19 mouse cellular contexts compared by ENCODE assay signal in the genomic region with DNA sequence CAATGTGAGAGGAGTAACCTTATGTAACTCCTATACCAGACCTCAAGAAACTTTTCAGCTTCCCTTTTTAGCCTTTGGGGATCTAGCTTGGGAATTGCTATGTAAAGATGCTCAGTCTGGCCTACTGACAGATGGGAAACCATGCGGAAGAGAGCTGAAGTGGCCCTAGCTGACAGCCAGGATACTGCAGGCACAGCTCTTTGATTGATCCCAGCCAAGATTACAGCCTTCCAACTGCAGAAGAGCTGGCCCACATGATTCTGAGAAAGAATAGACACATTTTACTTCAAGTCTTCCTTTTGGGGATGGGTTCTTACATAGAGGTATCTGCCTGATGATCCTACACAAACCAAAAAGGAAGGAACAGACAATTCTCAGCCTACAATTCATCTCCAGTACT.
A peak's percentile ranks its signal among the peaks of the same experiment; 100 is the strongest.
DNase-seq lines count a peak whose midpoint lies in the region; ATAC-seq and TF ChIP-seq lines count a peak whose summit lies in the region.
"Had no signal": no experiment of that assay in that cellular context is flagged by ENCODE, and none has a peak within 500 bp of the region (broad histone marks: within the 10 kb centered on the region; RNA-seq: fewer than 3 reads in every experiment).

No protein-coding gene starts in this region.

- no peak for DNase-seq in frontal cortex, postnatal 14 days (ENCODE audit: low spot score in 2 of 2)
- DNase-seq in liver, embryonic 14.5 days (ENCODE audit: low read depth in 3 of 3, low spot score in 3 of 3) = no peak
- no peak for DNase-seq in liver, postnatal 0 days
- DNase-seq in cerebellum, adult 2 months = peak; percentile 49 to 75
- DNase-seq in left cerebral cortex, postnatal 4 days = peak; percentile 33
- DNase-seq in embryo, embryonic 10.5 days (ENCODE audit: low spot score) = no peak
- DNase-seq in ovary, postnatal 10 days (ENCODE audit: low spot score) = no peak
- DNase-seq: adrenal gland, postnatal 36 days; gastrocnemius, postnatal 36 days; lung, postnatal 14 days; right cerebral cortex, postnatal 25 days; thymus, postnatal 25 days had no signal

- intact Hi-C loops in left cerebral cortex, postnatal 4 days (cut with DNase I) = no loop called here

- H3K9me3 ChIP-seq in liver, embryonic 14.5 days (ENCODE audit: control insufficient read depth, low read length) = no peaks in the 10 kb centered on the region
- no peaks in the 10 kb centered on the region for H3K9me3 ChIP-seq in liver, postnatal 0 days (ENCODE audit: low read length)
- H3K9me3 ChIP-seq: heart, embryonic 13.5 days; hindbrain, embryonic 12.5 days; kidney, embryonic 15.5 days; midbrain, embryonic 15.5 days; neural tube, embryonic 13.5 days had no signal

- H3K27me3 ChIP-seq in liver, embryonic 14.5 days (ENCODE audit: control insufficient read depth, insufficient read depth, low read length) = no peaks in the 10 kb centered on the region
- no peaks in the 10 kb centered on the region for H3K27me3 ChIP-seq in liver, postnatal 0 days (ENCODE audit: insufficient read depth, low read length)
- no peaks in the 10 kb centered on the region for H3K27me3 ChIP-seq in cerebellum, adult 2 months (ENCODE audit: control insufficient read depth, insufficient read depth, low read length)
- H3K27me3 ChIP-seq: heart, embryonic 13.5 days; hindbrain, embryonic 12.5 days; kidney, embryonic 15.5 days; midbrain, embryonic 15.5 days; neural tube, embryonic 13.5 days had no signal

- no peaks in the 10 kb centered on the region for H3K36me3 ChIP-seq in liver, embryonic 14.5 days (replicated peaks; ENCODE audit: control insufficient read depth, insufficient read depth, low read depth)
- H3K36me3 ChIP-seq in liver, postnatal 0 days (replicated peaks; ENCODE audit: insufficient read depth, low read length) = no peaks in the 10 kb centered on the region
- H3K36me3 ChIP-seq: heart, embryonic 13.5 days; hindbrain, embryonic 12.5 days; kidney, embryonic 15.5 days; midbrain, embryonic 15.5 days; neural tube, embryonic 13.5 days had no signal

- peak; percentile 97 for ATAC-seq in frontal cortex, adult (ENCODE audit: low TSS enrichment)
- ATAC-seq in liver, embryonic 14.5 days (ENCODE audit: insufficient read depth) = no peak
- ATAC-seq in liver, postnatal 0 days = no peak
- ATAC-seq: midbrain, embryonic 15.5 days had no signal

- H3K9ac ChIP-seq in liver, embryonic 14.5 days (replicated peaks) = no peak overlapping the region
- no peak overlapping the region for H3K9ac ChIP-seq in liver, postnatal 0 days (replicated peaks)
- H3K9ac ChIP-seq: heart, embryonic 13.5 days; hindbrain, embryonic 12.5 days; kidney, embryonic 15.5 days; midbrain, embryonic 15.5 days; neural tube, embryonic 13.5 days had no signal

- H3K4me2 ChIP-seq in liver, embryonic 14.5 days (ENCODE audit: low read depth) = no peak overlapping the region
- H3K4me2 ChIP-seq in liver, postnatal 0 days (ENCODE audit: low read depth, low read length) = no peak overlapping the region
- H3K4me2 ChIP-seq: heart, embryonic 13.5 days; hindbrain, embryonic 12.5 days; kidney, embryonic 15.5 days; midbrain, embryonic 15.5 days; neural tube, embryonic 13.5 days had no signal

- no peak for TF ChIP-seq EP300 in liver, embryonic 14.5 days (IDR thresholded peaks at IDR 0.05; ENCODE audit: low read depth)
- no peak for TF ChIP-seq EP300 in liver, postnatal 0 days (IDR thresholded peaks at IDR 0.05; ENCODE audit: low read depth)

- no peak overlapping the region for H3K4me3 ChIP-seq in liver, embryonic 14.5 days (ENCODE audit: insufficient read depth in 1 of 2, low read depth in 2 of 2, low read length in 2 of 2)
- H3K4me3 ChIP-seq in liver, postnatal 0 days (ENCODE audit: low read depth, low read length) = no peak overlapping the region
- no peak overlapping the region for H3K4me3 ChIP-seq in cerebellum, adult 2 months (replicated peaks; ENCODE audit: insufficient read depth, low read depth, low read length)
- H3K4me3 ChIP-seq: erythroblast, embryonic 14.5 days; heart, embryonic 13.5 days; hindbrain, embryonic 12.5 days; kidney, embryonic 15.5 days; midbrain, embryonic 15.5 days; neural tube, embryonic 13.5 days had no signal

- 68% methylated on average over 1 of the region's 1 CpGs for WGBS in liver, embryonic 14.5 days (ENCODE audit: insufficient replicate concordance)
- WGBS in liver, postnatal 0 days (ENCODE audit: insufficient replicate concordance) = 70% methylated on average over 1 of the region's 1 CpGs
- WGBS in cerebellum, adult 2 months = 12% methylated on average over 1 of the region's 1 CpGs

- TF ChIP-seq POLR2A in cerebellum, adult 2 months (IDR thresholded peaks at IDR 0.05; ENCODE audit: borderline replicate concordance, insufficient read depth, low read length) = no peak

- peaks cover 0 to 4% of the 10 kb centered on the region in 2 experiments; a peak in 2 of 4 replicates for H3K4me1 ChIP-seq in liver, embryonic 14.5 days (replicated peaks; ENCODE audit: control insufficient read depth in 2 of 2, insufficient read depth in 2 of 2, low read length in 1 of 2)
- H3K4me1 ChIP-seq in liver, postnatal 0 days (ENCODE audit: insufficient read depth) = no peaks in the 10 kb centered on the region
- peaks cover 9% of the 10 kb centered on the region; the same call in 1 of the 2 replicates for H3K4me1 ChIP-seq in cerebellum, adult 2 months (ENCODE audit: control insufficient read depth, insufficient read depth, low read length)
- H3K4me1 ChIP-seq: heart, embryonic 13.5 days; hindbrain, embryonic 12.5 days; kidney, embryonic 15.5 days; midbrain, embryonic 15.5 days; neural tube, embryonic 13.5 days had no signal

- TF ChIP-seq CTCF in liver, embryonic 14.5 days (IDR thresholded peaks at IDR 0.05; ENCODE audit: low read depth) = peak; percentile 12; the same call in 1 of the 2 replicates
- no peak for TF ChIP-seq CTCF in liver, postnatal 0 days (IDR thresholded peaks at IDR 0.05; ENCODE audit: low read depth)
- TF ChIP-seq CTCF in cerebellum, adult 2 months (IDR thresholded peaks at IDR 0.05; ENCODE audit: borderline replicate concordance, insufficient read depth, low read depth, low read length) = peak; percentile 62

- H3K27ac ChIP-seq in liver, embryonic 14.5 days = no peak overlapping the region
- H3K27ac ChIP-seq in liver, postnatal 0 days (ENCODE audit: low read depth) = no peak overlapping the region
- H3K27ac ChIP-seq in cerebellum, adult 2 months (ENCODE audit: insufficient read depth, low read length) = no peak overlapping the region
- H3K27ac ChIP-seq: heart, embryonic 13.5 days; hindbrain, embryonic 12.5 days; kidney, embryonic 15.5 days; midbrain, embryonic 15.5 days; neural tube, embryonic 13.5 days had no signal

Comparison
In these comparisons a context has a peak if more than half of its experiments do, and no peak if none do; other contexts are left out.
1. DNase-seq: peak in cerebellum, adult 2 months (2 of 2) and left cerebral cortex, postnatal 4 days (single experiment); none in frontal cortex, postnatal 14 days (0 of 2), liver, embryonic 14.5 days (0 of 3), liver, postnatal 0 days (single experiment), embryo, embryonic 10.5 days (single experiment) and ovary, postnatal 10 days (single experiment).